Mouse (Mus musculus) retina, embryonic 14.5 days (tissue): Measurements from ENCODE around the gene Ncam1.

Experiments used
- DNase-seq: peaks from one replicate; pipeline ENCODE4 v3.0.0-alpha.2; 2015; ENCODE audit warnings: low spot score

The Ncam1 gene

DNA sequence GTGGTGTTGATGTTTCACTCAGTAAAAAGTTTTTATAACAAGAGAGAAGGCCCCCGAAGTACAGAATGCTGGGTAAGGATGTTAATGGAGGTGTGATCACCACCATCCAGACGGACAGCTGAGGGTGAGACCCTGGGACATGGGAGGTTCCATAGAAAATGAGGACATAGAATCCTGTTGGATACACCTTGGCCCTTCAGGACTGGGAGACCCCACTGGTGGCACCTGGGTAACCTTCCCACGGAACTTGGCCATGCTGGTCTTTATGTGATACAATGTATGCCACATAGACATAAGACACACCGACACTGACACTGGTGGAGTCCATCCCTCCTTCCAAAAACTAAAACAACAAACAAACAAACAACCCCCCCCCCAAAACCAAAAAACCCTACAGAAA, 296.5 kb downstream of the Ncam1 start:
- no peak for DNase-seq

DNA sequence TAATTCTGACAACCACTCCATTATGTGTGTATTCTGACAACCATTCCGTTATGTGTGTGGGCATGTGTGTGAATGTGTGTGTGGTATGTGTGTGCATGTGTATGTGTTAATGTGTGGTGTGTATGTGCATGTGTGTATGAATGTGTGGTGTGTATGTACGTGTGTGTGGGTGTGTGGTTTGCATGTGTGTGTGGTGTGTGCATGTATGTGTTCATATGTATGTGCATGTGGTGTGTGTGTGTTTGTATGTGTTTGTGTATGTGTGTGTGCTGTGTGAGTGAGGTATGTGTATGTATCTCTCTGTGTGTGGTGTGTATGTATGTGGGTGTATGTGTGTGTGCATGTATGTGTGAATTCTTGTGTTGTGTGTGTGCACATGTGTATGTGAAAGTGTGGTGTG, 298.8 kb downstream of the Ncam1 start:
- no peak for DNase-seq

DNA sequence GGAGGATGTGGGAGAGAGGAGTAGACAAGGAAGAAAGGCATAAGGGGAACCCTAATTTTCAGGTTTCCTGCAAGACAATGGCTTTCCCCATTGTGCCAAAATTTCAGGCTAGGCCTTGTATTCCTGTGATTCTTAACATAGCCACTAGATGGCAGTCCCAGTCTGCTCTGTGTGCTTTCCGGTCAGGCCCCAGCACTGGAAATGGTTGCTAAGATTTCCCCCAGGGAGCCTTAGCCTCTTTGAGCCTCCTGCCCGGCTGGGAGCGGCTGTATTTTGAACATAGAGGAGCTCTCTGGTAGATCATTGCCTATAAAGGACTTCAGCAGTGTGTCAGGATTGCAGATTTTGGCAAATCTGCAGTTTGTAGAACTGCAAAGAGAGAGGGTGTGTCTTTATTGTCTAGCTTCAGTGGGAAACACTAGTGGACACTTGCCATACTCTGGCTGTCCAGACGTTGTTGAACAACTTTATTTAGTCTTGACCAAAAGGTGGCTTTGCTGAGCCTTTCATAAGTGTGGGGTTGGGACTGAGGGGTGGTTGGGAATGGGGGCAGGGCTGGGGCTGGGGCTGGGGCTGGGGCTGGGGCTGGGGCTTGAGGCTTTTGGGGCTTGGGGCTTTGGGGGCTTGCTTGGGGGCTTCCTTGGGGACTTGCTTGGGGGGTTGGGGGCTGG, 304.6 kb downstream of the Ncam1 start:
- DNase-seq = peak; percentile 96

DNA sequence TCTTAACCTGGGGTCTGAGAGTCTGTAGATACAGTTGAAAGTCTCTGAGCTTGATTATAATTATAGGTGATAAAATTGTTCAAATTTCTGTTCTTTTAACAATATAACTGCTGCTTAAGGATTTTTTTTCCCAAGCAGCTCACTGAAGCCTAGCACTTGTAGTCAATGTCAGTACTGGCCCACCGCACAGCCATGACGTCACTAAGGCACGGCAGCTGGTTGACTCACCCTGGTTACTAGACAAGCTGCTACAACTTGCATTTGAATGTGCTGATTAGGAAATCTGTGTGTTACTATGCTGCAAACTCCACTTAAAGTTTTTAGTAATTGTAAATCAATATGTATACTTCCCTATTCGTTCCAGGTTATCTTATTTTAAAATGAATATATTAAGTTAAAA, 308.1 kb downstream of the Ncam1 start:
- no peak for DNase-seq

DNA sequence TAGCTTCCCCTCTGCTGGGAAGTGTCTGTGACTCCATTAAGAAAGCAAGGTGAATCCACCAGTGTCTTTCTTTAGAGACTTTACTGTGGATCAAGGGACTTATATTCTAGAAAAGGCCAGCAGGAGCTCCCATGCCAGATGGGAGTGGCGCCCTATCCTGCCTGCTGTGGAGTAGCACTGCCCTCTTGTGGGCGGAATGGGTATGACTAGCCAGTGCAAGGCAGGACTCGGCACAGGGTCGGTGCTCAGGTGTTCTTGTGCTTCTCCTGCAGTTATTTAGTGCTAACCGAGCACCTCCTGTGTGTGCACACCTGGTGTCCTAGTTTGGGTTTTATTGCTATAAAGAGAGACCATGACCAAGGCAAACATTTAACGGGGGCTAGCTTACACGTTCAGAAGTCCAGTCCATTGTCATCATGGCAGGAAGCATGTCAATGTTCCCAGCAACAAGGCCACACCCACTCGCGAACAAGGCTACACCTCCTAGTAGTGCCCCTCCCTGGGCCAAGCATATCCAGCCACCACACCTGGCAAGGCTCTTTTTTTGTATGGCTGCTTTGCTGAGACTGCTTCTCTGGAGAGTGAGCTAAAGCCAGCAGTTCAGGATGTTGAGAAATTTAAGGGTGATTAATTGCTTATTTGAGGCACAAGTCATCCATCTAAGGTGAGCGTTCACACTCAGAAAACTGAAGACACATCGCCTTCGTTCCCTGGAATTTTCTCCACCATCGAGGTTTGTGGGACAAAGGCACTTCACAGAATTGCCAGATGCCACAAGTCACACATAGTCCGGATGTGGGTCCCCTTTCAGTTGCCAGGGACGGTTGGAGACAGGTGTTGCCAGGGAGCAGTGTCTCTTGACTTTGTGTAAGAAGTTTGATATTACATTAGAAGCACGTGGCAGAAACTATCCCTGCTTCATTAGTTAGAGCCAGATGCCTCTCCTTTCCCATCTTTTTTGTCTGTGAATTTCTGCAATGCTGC, 309.5 kb downstream of the Ncam1 start:
- DNase-seq = peak; percentile 89

DNA sequence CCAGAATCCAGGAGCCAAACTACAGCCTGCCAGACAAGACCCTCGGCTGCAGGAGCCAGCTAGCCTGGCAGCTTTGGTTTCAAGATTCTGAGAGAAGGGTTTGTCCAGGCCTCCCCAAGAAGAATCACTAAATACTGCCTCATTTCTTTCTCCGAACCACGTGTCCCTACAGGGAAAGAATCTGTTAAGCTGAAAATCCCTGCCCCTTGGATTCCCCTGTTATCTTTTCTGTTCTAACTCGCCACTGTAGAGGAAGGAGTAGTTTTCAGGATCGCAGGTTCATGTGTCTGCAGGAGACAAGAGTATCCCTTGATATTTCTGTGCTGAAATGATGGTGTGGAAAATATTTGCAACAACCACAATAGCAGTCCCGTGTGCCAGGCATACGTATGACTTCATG, 310.5 kb downstream of the Ncam1 start:
- DNase-seq = no peak

DNA sequence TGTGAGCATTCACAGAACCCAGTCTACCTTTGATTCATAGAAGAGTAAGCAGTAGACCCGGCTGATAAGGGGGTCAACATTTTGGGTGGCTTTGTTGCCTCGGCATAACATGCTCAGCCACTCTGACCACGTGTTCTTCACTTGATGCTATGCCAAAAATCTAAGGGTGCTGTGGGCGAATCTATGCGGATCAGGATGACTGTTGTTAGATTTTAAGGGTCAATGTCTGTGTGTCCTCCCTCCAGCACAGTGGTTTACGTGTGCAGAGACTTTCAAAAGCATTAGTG, 311.1 kb downstream of the Ncam1 start:
- DNase-seq = no peak

DNA sequence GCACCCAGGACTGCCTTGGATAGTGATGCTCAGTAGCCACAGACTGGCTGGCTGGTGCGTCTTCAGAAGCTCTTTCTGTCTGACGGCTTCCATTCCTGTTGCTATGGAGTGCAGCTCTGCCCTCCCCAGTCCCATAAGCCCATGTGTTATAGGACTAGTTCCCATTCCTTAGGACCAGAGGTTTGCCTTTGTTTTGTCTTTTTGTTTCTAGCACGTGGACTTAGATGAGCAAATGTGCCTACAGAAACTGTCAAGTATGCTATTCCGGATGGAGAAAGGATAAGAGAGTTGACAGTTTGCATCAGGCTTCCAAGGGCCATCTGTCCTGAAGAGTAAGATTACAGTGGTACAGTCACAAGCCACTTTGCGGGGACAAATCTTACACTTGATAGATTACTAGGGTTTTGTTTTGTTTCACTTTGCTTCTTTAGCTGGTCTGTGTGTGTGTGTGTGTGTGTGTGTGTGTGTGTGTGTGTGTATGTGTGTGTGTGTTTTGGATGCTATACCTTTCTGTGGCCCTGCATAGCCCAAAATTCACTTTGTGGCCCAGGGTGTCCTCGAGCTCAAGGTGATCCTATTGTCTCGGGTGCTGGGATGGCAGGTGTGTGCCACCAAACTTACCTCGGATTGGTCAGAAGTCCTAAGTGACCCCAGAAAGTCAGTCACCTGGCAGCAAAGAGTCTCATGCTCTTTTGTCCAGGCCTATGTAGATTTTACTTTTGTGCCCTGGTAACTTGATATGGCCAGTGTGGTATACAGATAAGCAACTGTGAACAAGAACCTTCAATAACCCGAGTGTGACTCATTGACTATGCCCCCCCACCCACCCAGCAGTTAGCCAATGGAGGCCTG, 311.7 kb downstream of the Ncam1 start:
- DNase-seq = no peak

DNA sequence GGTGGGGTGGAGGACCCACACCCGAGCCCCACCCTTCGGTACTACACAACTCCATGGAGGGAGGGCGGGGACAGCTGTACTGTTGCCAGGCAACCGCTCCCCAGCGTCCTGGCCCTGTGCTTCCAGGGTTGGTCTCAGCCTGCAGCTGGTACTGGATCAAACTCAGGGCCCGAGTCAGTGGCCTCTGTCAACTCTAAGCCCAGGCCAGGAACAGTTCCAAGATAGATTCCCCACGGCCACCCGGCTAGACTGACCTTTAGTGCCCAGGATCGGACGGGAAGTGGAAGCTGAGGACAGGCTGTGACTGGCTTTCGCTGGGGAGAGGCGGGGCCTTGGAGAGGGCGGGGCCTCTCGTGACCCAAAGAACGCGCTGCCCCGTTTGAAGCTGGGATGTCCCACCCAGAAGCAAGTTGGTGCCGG, 312.8 kb downstream of the Ncam1 start, which contains the start of gene Ttc12:
Gene Ttc12 (minus strand): TSS at position 334 of the 420 bp plus-strand sequence.
- DNase-seq = peak; percentile 82

DNA sequence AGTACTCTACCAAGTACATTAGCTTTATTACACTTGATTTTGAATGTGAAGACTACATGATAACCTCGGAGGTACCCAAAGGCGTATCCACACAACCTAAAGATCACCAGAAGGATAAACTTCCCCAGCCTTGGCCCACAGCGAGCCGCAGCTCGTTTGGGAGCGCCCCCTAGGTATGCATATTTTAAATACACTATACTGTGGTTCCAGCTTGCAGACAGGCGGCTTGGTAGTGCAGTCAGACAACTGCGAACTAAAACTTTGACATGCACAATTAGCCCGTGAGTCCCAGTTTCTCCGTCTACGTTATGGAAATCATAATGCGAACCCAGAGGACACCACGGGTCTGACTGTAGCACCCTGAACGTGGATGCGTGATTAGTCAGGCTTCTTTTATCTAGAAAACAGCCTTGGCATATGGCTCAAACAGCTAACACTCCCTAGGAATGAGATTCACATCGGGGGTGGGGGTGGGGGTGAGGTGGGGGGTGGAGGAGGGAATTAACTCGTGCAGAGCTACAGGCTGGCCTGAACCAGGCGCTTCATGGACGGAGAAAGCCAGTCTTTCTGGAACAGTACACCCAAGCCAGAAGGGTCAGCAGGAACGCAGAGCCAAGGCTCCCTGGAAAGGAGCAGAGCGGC, 313.4 kb downstream of the Ncam1 start:
- peak; percentile 82 for DNase-seq

DNA sequence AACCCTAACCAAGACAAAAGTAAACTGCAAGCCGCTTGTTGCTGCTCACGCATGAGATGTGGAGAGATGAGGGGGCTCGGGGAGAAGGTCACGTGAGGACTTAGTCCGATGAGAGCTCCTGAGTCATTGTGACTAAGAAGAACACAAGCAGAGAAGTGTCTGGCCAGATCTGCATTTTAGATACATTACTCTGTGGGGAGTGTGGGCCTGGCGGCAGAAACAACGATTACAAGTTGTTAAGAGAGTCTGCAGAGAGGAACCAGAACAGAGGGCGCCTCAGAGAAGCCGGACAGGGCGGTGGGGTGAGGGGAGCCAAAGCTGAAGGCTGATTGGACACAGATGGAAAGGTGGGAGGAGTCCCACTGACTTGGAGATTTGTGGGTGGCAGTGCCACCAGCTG, 315.4 kb downstream of the Ncam1 start:
- peak; percentile 42 for DNase-seq

DNA sequence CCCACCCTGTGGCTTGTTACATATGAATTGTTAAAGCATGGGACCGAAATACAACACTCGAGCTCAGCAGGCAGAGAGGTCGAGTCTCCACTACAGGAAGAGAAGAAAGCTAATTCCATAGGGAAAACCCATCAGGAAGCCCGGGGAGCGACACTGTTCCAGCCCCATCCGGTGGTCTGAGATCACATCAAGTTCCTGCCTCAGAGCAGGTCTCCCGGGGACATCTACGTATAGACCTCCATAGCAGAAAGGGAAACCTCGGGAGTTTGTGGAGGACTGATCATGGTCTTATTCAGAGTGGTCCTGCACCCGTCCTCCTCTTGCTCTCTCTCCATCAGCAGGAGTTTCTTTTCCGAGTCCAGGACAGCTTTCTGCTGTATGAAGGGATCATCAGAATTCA, 326.6 kb downstream of the Ncam1 start:
- DNase-seq = no peak

DNA sequence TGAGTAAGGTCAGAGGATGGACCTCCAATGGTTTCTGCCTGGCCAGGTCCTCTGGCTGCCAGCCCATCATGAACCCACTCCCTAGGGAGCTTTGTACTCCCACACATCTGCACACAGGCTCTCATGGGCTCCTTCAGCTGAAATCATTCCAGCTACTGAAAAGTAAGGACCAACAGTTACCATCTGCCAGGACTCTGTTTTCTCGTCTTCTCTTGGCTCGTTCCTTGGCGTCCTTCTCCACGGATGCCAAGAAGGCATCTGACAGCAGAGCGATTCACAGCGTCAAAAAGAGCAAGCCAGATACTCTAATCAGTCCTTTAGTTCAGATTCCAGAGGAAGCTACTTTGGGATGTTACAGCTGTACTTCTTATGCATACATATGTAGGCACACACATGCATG, 327.8 kb downstream of the Ncam1 start:
- no peak for DNase-seq

DNA sequence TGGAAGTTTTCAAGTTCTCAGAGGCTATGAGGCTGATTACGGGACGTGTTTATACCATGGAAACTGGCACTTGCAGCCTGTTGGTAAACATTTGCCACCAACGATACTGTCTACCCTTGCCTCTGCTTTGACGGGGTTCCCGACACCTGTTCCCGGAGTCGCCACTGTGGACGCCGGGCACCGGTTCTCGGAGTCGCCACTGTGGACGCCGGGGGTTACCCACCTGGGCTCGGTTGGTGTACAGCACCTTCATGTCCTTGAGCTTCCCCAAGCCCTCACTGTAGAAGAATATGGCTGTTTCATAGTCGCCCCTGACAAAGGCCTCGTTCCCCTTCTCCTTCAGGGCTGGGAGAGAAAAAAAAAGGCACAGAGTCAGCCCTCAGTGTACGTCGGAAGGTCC, 328.7 kb downstream of the Ncam1 start:
- no peak for DNase-seq

DNA sequence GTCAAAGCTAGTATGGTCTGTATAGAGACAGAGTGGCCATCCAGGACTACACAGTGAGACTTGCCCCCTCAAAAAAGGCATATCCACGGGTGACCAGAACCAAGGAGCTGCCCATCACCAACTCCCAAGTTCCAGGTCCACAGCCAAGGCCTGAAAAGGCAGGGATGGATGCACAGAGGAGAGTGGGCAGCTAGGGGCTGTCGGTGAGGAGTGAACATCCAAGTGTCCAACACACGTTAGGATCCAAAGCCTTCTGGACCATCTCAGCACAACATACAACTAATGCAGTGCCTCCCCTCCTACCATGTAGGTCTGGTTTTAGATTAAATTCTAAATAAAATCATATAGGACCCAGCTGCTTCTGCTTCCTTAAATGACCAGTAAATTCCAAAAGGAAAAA, 342.6 kb downstream of the Ncam1 start:
- no peak for DNase-seq

DNA sequence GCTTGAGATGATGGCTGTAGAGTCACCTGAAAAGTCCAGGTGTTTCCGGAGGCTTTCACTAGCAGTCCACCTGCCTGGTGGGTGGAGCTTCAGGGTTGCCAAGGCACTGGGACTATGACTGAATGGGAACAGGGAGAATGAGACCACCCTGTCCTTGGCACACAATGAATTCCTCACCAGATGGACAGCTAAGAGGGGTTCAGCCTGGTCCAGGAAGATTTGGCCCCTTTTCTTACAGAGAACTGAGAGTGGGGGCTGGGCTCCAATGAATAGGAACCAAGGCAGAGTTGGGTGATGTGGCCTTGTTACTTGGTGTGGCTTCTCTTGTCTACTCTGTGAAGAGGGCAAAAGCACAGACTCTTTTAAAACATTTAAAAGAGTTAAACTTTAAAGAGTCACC, 346.3 kb downstream of the Ncam1 start:
- DNase-seq = no peak
